Mouse (Mus musculus) right cerebral cortex, postnatal 25 days (tissue): ENCODE data around the gene Brms1l.
"Not testable (repeated sequence)": the region's sequence is repeated elsewhere in the genome, so short reads cannot be mapped to it uniquely, and the experiment has no call there.

ENCODE experiments used
- DNase-seq: peaks from one replicate; pipeline ENCODE4 v3.0.0; 2022

Brms1l gene

DNA sequence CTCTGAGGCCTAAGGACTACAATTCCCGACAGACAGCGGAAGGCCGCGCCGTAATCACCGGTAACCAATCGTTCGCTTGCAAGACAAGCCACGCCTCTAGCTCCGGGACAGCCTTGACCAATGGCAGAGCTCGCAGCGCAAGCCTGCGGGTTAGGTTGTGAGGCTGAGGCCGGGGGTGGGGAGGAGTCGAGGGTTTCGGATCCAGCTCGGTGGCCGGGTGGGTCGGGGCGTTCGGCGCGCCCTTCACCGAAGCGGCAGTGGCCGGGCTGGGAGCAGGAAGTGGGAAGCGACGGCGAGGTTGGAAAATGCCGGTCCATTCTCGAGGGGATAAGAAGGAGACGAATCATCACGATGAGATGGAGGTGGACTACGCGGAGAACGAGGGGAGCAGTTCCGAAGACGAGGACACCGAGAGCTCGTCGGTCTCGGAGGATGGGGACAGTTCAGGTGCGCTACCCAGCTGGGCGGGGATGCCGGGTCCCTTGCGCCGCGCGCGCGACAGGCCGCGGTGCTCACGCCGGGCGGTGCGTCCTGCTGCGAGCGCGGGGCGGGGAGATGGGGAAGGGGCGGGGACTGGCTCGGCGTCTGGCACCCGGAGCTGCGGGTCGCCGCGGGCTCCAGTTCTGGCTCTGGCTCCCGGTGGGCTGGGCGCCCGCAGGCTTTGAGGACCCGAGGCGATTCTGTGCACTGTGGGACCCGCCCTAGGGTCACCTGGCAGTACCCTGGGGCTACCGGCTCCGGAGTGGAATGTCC is at the start of gene Brms1l:
Gene Brms1l, plus strand, starts transcription at position 126 of the 753 bp plus-strand sequence.
- DNase-seq: peak; percentile 95

DNA sequence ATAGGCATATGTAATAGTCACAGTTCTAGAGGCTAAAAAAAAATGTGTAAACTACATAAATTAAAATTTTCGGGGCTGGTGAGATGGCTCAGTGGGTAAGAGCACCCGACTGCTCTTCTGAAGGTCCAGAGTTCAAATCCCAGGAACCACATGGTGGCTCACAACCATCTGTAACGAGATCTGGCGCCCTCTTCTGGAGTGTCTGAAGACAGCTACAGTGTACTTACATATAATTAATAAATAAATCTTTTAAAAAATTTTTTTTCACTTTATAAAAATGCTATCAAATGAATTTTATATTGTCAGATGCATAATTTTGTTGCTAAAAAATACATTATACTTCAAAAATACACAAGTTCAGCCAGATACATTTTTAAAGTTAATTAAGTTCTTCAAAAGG is 41.6 kb upstream of the Brms1l start:
- DNase-seq: not testable (repeated sequence)

DNA sequence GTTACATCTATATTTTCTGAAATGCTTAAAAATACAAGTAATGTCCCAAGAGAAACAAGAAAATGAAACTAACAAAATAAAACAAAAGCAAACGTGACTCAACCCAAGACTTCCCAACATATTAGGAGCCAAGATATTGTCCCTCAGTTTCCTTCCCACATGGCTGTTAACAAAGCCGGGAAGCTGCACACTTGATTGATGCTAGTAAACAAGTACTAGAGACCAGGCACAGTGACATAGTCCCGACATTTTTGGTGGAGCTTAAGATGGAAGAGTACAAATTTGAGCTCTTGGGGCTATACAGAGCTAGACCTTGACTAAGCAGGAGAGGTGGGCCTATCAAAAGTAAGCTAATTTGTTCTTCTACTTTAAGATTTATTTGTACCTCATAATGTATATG is 39.0 kb upstream of the Brms1l start:
- no peak for DNase-seq

DNA sequence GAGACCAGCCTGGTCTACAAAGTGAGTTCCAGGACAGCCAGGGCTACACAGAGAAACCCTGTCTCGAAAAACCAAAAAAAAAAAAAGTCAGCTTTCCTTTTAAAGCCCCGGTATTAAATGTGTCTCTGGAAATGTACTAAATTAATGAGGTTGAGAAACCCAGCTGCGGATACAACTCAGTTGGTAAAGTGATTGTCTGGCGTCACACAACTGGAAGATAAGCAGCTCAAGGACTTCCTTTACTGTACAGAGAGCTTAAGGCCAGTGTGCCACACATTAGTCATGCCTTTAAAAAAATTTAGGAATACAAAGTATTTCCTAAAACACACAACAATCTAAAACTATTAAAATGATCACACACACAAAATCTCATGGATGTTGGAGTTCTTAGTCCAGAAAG is 37.4 kb upstream of the Brms1l start:
- DNase-seq: no peak

DNA sequence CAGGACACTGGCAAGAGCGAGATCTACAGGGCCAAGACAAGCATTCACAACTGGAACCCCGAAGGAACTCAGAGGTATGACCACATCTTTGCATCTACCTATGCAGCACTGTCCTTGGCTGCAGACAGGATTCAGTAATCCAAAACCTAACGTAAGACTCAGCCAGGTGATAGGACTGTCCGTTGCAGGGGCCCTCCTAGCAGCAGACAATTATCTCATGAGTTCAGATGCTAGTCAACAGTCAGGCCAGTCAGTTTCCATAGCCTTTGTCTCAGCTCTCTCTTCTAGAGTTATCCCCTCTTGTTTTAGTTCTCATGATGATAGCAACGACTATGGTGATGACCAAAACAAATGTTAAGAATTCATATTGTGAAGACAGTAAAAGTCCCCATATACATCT is 36.0 kb upstream of the Brms1l start:
- no peak for DNase-seq

DNA sequence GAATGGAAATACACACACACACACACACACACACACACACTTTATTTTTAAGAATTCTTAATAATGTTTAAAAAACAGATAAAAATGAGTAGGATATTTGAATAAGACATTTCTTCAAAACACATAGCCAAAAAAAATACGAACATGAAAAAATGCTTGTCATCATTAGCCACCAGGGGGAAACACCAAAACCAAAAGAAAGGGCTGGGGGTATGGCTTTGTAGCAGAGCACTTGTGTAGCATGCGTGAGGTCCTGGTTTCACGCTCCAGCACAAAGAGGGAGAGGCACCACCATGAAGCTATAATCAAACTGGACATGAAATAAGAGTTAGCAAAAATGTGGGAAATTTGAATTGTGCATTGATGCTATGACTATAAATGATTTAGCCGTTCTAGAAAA is 35.0 kb upstream of the Brms1l start:
- no peak for DNase-seq

DNA sequence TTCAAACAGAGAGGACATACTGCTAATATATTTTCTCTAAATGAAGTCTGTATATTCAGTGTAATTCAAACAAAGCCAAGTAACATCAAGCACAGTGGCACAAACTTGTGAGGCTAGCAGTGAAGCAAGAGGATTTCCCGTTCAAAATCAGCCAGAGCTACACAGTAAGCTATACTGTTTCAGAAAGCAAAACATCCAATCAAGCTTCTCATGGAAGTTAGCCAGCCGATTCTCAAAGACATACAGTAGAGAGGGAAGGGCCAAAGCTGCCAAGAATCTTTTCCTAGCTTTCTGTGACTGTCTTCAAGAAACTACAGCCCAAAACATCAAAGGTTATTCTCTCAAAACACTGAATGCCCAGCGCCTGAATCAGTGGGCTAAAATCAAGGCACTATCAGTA is 31.1 kb upstream of the Brms1l start:
- no peak for DNase-seq

DNA sequence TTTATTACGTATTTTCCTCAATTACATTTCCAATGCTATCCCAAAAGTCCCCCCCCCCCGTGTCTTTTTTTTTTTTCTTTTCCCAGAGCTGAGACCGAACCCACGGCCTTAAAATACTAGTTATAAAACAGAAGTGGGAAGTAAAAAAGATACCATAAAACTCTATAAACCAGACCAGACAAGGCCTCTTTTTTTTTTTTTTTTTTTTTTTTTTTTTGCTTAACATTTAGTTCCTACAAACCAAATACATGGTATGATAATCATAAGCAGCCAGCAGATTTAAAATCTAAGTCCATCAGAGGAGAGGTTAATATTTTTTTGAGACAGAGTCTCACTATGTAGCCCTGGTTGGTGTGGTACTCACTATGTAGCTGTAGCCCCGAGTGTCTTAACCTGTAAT is 19.6 kb upstream of the Brms1l start:
- DNase-seq: no peak

DNA sequence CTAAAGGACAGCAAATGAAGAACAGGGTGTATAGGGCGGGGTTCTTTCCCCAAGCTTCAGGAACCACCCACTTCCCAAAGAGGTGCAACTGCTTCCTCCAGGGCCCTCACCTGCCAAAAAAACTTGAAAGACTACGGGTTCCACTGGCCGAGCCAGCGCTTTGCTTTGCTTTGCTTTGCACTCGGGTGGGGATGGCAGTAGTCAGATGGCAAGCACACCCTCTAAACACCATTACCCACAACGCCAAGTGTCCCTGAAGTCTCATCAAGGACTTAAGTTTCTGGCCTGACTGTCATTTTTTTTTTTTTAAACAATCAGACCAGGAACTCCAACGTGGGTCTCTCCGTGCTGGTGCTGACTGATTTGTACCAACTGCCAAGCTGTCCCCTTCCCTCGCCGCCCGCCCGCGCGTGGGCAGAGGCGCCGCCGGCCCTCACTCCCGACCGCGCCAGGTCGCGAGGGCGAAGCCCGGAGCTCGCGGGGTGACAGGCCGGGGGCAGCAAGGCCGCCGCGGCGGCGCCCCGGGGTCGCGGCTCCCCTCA is 15.9 kb upstream of the Brms1l start:
- peak; percentile 29 for DNase-seq

DNA sequence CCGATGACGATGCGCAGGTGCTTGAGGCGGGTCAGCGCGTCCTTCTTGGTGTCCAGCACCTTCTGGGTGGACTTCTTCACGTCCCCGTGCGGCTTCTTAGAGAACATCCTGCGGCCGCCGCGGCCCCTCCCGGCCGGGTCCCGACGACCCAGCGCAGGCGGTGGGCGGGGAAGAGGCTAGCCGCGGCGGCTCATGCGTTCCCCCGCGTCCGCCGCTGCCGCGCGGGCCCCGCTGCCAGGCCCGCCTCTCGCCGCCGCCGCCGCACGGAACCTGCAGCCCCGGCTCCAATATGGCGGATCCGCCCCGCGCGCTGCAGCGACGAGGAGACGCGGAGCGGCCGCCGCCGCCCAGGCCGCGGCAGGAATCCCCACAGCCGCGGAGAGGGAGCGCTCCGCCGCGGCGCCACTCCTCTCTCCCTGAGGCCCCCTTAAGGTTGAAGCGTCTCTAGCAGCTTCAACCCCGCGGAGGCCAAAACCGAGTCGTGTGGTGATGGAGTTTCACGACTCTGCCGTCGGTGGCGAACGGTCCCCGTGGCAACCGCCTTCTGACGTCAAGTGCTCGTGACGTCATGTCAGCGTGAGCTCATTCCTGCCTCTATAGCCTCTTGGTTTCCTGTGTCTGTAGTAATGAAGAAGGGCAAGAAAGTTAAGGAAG is 15.3 kb upstream of the Brms1l start, which contains the start of gene Ralgapa1:
Gene Ralgapa1, minus strand, starts transcription at position 507 of the 654 bp plus-strand sequence.
- DNase-seq: peak; percentile 85

DNA sequence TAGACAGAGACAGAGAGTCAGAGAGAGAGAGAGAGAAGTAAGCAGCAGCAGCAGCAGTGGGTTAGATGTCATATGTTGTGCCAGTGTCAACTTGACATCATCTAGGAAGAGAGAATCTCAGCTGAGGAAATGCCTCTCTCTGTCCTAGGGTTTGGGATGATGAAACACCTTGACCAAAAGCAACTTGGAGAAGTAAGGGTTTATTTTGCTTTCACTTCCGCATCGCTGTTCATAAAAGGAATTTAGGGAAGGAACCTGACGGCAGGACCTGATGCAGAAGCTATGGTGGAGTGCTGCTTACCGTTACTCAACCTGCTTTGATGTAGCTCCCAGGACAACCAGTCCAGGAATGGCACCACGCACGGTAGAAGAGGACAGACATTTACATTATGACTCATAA is 12.1 kb upstream of the Brms1l start:
- DNase-seq: no peak

DNA sequence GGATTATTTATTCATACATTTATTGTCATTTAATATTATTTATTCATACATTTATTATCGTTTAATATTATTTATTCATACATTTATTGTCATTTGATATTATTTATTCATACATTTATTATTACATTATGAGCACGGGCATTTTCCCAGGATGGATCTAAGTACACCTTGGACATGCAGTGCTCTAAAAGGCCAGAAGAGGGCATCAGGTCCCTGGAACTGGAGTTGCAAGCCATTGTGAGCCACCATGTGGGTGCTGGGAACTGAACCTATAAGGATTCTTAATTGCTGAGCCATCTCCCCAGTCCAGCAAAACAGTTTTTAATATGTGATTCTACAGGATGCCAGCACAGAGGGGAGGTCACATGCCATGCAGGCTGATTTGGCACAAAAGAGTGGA is 10.6 kb upstream of the Brms1l start:
- no peak for DNase-seq

DNA sequence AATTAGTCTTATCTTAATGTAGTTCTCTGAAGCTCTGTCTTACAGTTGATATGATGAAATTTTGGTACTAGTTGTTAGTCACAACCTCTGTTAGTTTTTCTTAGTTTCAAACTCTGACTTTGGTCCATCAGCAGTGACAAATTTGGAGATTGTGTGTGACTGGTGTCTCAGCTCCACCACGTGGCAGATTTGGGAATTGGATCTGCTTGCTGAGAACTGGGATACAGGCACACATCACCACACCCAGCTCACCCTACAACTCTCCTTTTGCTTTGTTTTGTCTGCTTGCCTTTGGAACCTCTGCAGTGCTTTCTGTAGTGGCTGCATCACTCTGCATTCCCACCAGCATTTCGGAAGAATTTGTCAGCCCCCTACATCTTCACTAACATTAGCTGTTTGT is 5.0 kb upstream of the Brms1l start:
- DNase-seq: peak; percentile 67

DNA sequence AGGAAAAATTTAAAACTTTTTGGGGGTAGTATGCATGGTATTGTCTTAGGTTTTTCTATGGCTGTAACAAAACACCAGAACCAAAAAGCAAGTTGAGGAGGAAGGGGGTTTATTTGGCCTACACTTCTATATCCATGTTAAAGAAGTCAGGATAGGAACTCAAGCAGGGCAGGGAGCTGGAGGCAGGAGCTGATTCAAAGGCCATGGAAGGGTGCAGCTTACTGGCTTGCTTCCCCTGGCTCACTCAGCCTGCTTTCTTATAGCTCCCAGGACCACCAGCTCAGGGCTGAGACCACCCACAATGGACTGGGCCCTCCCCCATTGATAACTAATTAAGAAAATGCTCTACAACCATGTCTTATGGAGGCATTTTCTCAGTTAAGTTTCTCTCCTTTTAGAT is 3.2 kb upstream of the Brms1l start:
- no peak for DNase-seq

DNA sequence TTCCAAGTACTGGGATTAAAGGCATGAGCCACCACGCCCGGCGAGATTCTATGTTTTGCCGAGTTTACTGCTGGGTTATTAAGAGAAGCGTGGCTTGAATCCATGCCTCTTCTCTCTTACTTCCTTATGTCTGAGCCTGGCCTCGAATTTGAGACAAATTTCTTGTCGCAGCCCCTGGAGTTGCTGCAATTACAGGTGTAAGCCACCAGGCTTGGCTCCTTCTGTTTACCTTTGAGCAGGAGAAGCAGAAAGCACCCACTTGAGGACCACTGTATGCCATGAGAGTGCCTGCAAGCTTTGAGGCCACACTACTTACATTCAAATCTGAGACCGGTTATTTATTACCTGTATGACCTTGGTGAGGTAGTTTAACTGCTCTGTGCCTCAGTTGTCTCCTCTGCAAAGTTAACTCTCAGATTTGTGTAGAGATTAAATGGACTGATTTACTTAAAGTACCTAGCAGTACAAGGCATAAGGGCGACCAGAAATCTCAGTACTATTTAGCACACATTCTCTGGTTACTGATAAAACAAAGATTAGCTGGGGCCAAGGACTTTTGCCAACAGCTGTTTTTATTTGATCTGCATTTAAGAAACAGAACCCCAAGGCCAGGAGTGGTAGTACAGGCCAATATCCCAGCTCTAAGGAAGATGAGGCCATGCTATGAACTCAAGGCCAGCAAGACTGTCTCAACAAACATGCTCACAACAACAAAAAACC is 2.1 kb upstream of the Brms1l start:
- DNase-seq: no peak

DNA sequence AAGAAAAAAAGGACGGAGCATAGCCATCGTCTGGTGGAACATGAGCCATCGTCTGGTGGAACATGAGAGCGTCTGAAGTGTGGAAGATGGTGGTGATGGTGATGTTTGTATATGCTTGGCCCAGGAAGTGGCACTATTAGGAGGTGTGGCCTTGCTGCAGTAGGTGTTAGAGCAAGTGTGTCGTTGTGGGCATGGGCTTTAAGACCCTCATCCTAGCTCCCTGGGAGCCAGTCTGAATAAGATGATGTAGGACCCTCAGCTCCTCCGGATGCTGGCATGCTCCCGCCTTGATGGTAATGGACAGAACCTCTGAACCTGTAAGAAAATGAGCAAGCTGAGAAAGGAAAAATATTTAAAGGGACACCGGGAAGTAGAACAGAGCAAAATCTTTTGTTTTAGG is 1.2 kb upstream of the Brms1l start:
- no peak for DNase-seq

DNA sequence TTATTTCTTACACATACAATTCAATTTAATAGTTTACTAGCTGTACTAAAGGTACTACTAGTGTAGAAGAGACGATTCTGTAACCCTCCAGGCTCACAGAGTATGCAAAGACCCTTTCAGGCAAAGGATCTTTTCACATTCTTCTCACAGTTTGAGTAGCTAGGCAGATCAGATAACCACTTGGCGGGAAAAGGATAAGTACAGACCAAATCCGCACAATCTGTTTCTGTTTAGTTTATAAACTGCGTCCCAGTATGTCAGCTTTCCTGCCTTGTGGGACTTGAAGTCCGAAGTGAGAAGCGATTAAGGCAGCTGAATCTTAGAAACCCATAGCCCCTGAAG is 296 bp upstream of the Brms1l start:
- no peak for DNase-seq

DNA sequence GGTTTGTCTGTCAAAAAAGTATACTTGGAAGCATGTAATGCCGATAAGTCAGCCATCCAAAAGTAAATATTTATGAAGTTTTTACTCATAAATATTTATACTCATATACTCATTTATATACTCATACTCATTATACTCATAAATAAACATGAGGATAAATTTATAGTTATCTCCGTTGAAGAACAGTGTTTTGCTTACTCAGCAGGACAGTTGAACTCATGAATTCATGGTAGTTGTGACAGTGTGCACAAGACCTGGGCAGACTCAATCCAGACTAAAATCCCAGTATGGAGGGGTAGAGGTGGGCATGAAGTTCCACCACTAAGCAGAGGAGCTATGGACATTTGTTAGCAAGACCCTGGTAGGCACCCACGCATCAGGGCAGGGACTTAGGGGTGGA is 1.4 kb downstream of the Brms1l start:
- no peak for DNase-seq

DNA sequence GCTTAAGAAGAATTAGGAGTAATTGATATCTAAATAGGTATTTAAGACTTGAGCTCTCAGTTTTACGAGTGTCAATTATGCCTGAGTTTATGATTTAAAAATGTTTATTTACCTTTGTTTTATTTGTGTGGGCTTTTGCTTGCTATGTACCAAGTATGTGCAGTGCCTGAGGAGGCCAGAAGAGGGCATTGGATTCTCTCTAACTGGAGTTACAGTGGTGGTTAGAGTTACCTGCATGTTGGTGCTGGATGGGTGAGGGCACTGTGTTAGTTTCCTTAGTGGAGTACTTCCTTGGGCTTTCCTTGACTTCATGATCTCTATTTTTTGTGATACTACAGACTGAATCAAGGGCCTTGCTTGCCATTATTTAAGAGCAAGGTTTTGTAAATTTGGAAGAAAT is 10.6 kb downstream of the Brms1l start:
- no peak for DNase-seq

DNA sequence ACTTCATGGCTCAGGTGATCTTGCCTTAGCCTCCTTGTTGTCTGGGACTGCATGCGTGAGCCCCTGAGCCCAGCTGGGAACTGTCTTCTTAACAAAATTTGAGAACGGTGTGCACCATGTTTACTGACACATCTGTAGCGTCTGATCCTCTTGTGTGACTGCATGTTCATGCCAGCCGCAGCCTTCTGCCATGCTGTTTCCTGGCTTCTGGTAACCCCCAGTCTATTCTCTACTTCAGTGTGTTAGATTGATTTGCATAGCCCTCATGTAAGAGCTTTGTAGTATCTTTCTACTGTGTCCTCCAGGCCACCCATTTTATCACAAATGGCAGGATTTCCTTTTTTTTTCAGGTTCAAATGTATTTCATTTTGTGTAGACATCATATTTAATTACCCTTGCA is 11.7 kb downstream of the Brms1l start:
- no peak for DNase-seq

DNA sequence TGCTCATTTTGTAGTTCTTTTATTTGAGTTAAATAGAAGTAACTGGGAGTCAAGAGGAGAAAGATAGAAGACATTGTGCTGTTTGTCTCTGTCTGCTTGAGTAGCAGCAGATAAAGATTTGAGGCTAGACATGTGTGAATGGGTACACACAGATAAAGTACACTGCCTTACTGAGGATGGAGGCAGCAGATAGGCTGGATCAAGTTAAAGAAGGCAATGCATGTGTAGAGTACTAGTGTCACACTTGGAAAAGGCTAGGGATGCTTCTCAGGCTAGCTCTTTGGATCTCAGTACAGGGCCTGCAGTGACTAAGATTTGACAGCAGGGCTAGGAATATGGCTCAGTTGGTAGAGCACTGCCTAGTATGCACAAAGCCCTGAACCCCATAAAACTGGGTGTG is 14.5 kb downstream of the Brms1l start:
- DNase-seq: no peak

DNA sequence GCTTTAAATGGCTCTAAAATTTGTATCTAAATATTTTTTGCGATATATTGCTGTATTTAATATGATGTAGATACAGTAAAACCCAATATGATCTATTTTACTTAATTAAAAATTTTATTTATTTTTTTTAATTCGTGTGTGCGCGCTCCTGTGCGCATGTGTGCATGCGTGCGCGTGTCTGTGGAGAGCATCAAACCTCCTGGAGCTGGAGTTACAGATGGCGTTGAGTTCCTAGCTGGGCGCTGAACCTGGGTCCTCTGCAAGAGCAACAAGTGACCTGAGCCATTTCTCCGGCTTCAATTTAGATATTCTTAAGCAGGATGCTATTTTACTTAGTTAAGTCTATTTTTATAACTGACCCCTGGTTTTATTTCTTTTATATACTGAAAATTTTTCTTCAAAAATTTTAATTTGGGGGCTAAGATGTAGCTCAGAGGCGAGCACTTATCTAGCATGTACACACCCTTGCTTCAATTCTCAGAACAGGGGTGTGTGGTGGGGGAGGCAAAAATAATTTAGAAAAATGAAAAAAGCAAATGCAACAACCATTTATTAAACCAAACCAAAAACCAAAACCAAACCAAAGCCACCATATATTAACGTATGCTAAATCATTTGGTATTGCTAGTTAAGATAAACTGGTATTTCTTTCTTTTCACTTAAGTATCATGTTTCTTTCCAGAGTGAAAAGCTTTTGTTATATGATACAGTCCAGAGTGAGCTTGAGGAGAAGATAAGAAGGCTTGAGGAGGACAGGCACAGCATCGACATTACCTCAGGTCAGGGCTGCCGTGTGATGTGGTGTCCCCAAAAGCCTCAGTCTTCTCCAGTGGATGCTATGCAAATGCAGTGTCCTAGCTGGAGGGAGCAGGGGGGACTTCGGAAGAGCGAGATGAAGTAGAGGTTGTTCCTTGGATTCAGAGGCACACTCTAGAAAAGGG is 23.6 kb downstream of the Brms1l start:
- no peak for DNase-seq

DNA sequence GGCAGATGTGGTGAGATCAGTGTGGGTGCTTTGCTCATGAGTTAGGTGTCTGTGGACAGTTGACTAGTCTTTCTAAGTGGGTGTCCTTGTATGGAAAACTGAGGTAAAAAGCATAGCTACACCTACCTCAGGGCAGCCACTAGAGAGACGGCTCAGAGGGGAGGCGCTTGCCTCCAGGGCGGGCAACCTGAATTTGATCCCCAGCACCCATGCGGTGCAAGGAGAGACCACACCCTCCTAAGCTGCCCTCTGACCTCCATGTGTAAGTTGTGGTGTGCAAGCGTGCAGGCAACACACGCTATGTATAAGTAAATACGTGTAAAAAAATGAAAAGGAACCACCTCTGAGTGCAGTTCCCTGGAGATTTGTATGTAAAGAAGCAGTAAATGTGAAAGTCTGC is 24.5 kb downstream of the Brms1l start:
- DNase-seq: no peak
